Mouse (Mus musculus) megakaryocyte-erythroid progenitor cell, adult 5-6 weeks (primary cell): Measurements from ENCODE around the gene Exoc4. TPM values are rescaled to one million over a fixed set of nuclear protein-coding genes. Genes with fewer than 3 reads are reported as not detected.

ENCODE experiments used
- ATAC-seq: replicated peaks from 2 replicates; pipeline ENCODE4 v1.8.0; 2016; ENCODE audit warnings: mild to moderate bottlenecking, inconsistent platforms; ENCODE audit not compliant: severe bottlenecking, poor library complexity, low FRiP score, low TSS enrichment
- total RNA-seq, 2 experiments: library from RNA; stranded (forward) in 1 of 2; stranded (reverse) in 1 of 2; fragments of 200-1000, 215-1000 nt in 1 of 2; fragments of >200 nt in 1 of 2; fragmentation: Nextera tagmentation in 1 of 2; gene quantifications; 2 replicates each; pipeline ENCODE4 v1.2.3; 2014 to 2017

The Exoc4 gene
- total RNA-seq, 2 experiments from 2014 or later, result 49.6 to 57.8 TPM

GRCm38 (mm10) chr6:33724596-33724995 lies 475.7 kb downstream of the Exoc4 start:
- no peak for ATAC-seq

GRCm38 (mm10) chr6:33727271-33727670 lies 478.4 kb downstream of the Exoc4 start:
- ATAC-seq, result no peak

GRCm38 (mm10) chr6:33732214-33732613 lies 483.3 kb downstream of the Exoc4 start:
- ATAC-seq, result no peak

GRCm38 (mm10) chr6:33733602-33734001 lies 484.7 kb downstream of the Exoc4 start:
- ATAC-seq, result no peak

- no peak for ATAC-seq
Observed at GRCm38 (mm10) chr6:33734032-33734431, 485.1 kb downstream of the Exoc4 start.

GRCm38 (mm10) chr6:33738857-33739291 lies 490.0 kb downstream of the Exoc4 start:
- no peak for ATAC-seq

- no peak for ATAC-seq
Observed at GRCm38 (mm10) chr6:33739304-33739703, 490.4 kb downstream of the Exoc4 start.

- ATAC-seq, result no peak
Observed at GRCm38 (mm10) chr6:33755976-33756375, 507.1 kb downstream of the Exoc4 start.

GRCm38 (mm10) chr6:33761557-33761956 lies 512.7 kb downstream of the Exoc4 start:
- ATAC-seq, result no peak

GRCm38 (mm10) chr6:33763245-33763644 lies 514.4 kb downstream of the Exoc4 start:
- no peak for ATAC-seq

GRCm38 (mm10) chr6:33763970-33764369 lies 515.1 kb downstream of the Exoc4 start:
- ATAC-seq, result no peak

GRCm38 (mm10) chr6:33769251-33769650 lies 520.4 kb downstream of the Exoc4 start:
- no peak for ATAC-seq

- ATAC-seq, result no peak
Observed at GRCm38 (mm10) chr6:33770021-33770420, 521.1 kb downstream of the Exoc4 start.

GRCm38 (mm10) chr6:33772551-33773315 lies 523.8 kb downstream of the Exoc4 start:
- no peak for ATAC-seq

GRCm38 (mm10) chr6:33792604-33793003 lies 543.7 kb downstream of the Exoc4 start:
- no peak for ATAC-seq

GRCm38 (mm10) chr6:33801254-33801653 lies 552.4 kb downstream of the Exoc4 start:
- ATAC-seq, result 0 out of 2 replicates have a peak, but pooled peaks have one; percentile 52

- ATAC-seq, result no peak
Observed at GRCm38 (mm10) chr6:33803481-33804098, 554.7 kb downstream of the Exoc4 start.

- no peak for ATAC-seq
Observed at GRCm38 (mm10) chr6:33804775-33805174, 555.9 kb downstream of the Exoc4 start.

- no peak for ATAC-seq
Observed at GRCm38 (mm10) chr6:33806072-33806782, 557.3 kb downstream of the Exoc4 start.

GRCm38 (mm10) chr6:33814386-33814785 lies 565.5 kb downstream of the Exoc4 start:
- ATAC-seq, result no peak
